Mouse (Mus musculus): ENCODE measurements around the gene Bbx. TPM values are rescaled to one million over a fixed set of nuclear protein-coding genes. Genes with fewer than 3 reads are reported as not detected.

The Bbx gene
- total and polyA plus RNA-seq, 3 experiments: 3.6 to 14.7 (median 13.4) TPM

- Histone ChIP-seq H3K4me1 (ENCODE audit: control insufficient read depth, insufficient read depth, low read length) (no peaks in the 10 kb centered on the region), H3K79me2 (replicated peaks; ENCODE audit: control insufficient read depth, insufficient read depth, low read length) (no peaks in the 10 kb centered on the region), H3K27me3 (ENCODE audit: control insufficient read depth, insufficient read depth, low read length) (no peaks in the 10 kb centered on the region), H3K36me3 (ENCODE audit: control insufficient read depth, insufficient read depth, low read length) (no peaks in the 10 kb centered on the region), H3K9ac (ENCODE audit: low read depth, low read length) (no peak overlapping the region), H3K4me3 (no peak overlapping the region), H3K27ac (no peak overlapping the region)
- intact Hi-C loops (cut with DNase I): no loop called here
- no peak for DNase-seq
- 72% methylated on average over 16 of the region's 16 CpGs for WGBS
- no peak for TF ChIP-seq CTCF (IDR thresholded peaks at IDR 0.05)
- no peak for TF ChIP-seq POLR2A (IDR thresholded peaks at IDR 0.05; ENCODE audit: insufficient read depth, low read depth, low read length)
- no peak for TF ChIP-seq EP300 (IDR thresholded peaks at IDR 0.05; ENCODE audit: insufficient read depth, low read depth, low read length)
Measured at GRCm38 (mm10) chr16:50167231-50167982, 264.8 kb downstream of the Bbx start.

GRCm38 (mm10) chr16:50160418-50161271, 271.5 kb downstream of the Bbx start:
- TF ChIP-seq EP300 (IDR thresholded peaks at IDR 0.05; ENCODE audit: insufficient read depth, low read depth, low read length): no peak
- TF ChIP-seq CTCF (IDR thresholded peaks at IDR 0.05): no peak
- TF ChIP-seq POLR2A (IDR thresholded peaks at IDR 0.05; ENCODE audit: insufficient read depth, low read depth, low read length): no peak
- H3K79me2 ChIP-seq (replicated peaks; ENCODE audit: control insufficient read depth, insufficient read depth, low read length): no peaks in the 10 kb centered on the region
- no peaks in the 10 kb centered on the region for H3K4me1 ChIP-seq (ENCODE audit: control insufficient read depth, insufficient read depth, low read length)
- DNase-seq: no peak
- H3K27me3 ChIP-seq (ENCODE audit: control insufficient read depth, insufficient read depth, low read length): no peaks in the 10 kb centered on the region
- H3K4me3 ChIP-seq: no peak overlapping the region
- no peak overlapping the region for H3K27ac ChIP-seq
- intact Hi-C loops (cut with DNase I): no loop called here
- no peaks in the 10 kb centered on the region for H3K36me3 ChIP-seq (ENCODE audit: control insufficient read depth, insufficient read depth, low read length)
- H3K9ac ChIP-seq (ENCODE audit: low read depth, low read length): no peak overlapping the region
- 92% methylated on average over 11 of the region's 11 CpGs for WGBS

- no peak overlapping the region for H3K4me3 ChIP-seq
- no peak overlapping the region for H3K9ac ChIP-seq (ENCODE audit: low read depth, low read length)
- no peaks in the 10 kb centered on the region for H3K36me3 ChIP-seq (ENCODE audit: control insufficient read depth, insufficient read depth, low read length)
- H3K27ac ChIP-seq: no peak overlapping the region
- DNase-seq: no peak
- no peaks in the 10 kb centered on the region for H3K4me1 ChIP-seq (ENCODE audit: control insufficient read depth, insufficient read depth, low read length)
- 90% methylated on average over 5 of the region's 5 CpGs for WGBS
- no peaks in the 10 kb centered on the region for H3K27me3 ChIP-seq (ENCODE audit: control insufficient read depth, insufficient read depth, low read length)
- intact Hi-C loops (cut with DNase I): no loop called here
- no peak for TF ChIP-seq POLR2A (IDR thresholded peaks at IDR 0.05; ENCODE audit: insufficient read depth, low read depth, low read length)
- no peak for TF ChIP-seq EP300 (IDR thresholded peaks at IDR 0.05; ENCODE audit: insufficient read depth, low read depth, low read length)
- H3K79me2 ChIP-seq (replicated peaks; ENCODE audit: control insufficient read depth, insufficient read depth, low read length): no peaks in the 10 kb centered on the region
Measured at GRCm38 (mm10) chr16:50158546-50158945, 273.6 kb downstream of the Bbx start.

- TF ChIP-seq EP300 (IDR thresholded peaks at IDR 0.05; ENCODE audit: insufficient read depth, low read depth, low read length): no peak
- TF ChIP-seq POLR2A (IDR thresholded peaks at IDR 0.05; ENCODE audit: insufficient read depth, low read depth, low read length): no peak
- no peak for TF ChIP-seq CTCF (IDR thresholded peaks at IDR 0.05)
- no peaks in the 10 kb centered on the region for H3K79me2 ChIP-seq (replicated peaks; ENCODE audit: control insufficient read depth, insufficient read depth, low read length)
- no peaks in the 10 kb centered on the region for H3K4me1 ChIP-seq (ENCODE audit: control insufficient read depth, insufficient read depth, low read length)
- WGBS: 81% methylated on average over 4 of the region's 4 CpGs
- H3K36me3 ChIP-seq (ENCODE audit: control insufficient read depth, insufficient read depth, low read length): no peaks in the 10 kb centered on the region
- H3K27ac ChIP-seq: no peak overlapping the region
- no peak for DNase-seq
- no peak overlapping the region for H3K9ac ChIP-seq (ENCODE audit: low read depth, low read length)
- intact Hi-C loops (cut with DNase I): no loop called here
- no peak overlapping the region for H3K4me3 ChIP-seq
- no peaks in the 10 kb centered on the region for H3K27me3 ChIP-seq (ENCODE audit: control insufficient read depth, insufficient read depth, low read length)
Measured at GRCm38 (mm10) chr16:50149606-50150005, 282.6 kb downstream of the Bbx start.

- no peaks in the 10 kb centered on the region for H3K79me2 ChIP-seq (replicated peaks; ENCODE audit: control insufficient read depth, insufficient read depth, low read length)
- no peak for DNase-seq
- no peaks in the 10 kb centered on the region for H3K27me3 ChIP-seq (ENCODE audit: control insufficient read depth, insufficient read depth, low read length)
- no peaks in the 10 kb centered on the region for H3K36me3 ChIP-seq (ENCODE audit: control insufficient read depth, insufficient read depth, low read length)
- no peak overlapping the region for H3K27ac ChIP-seq
- intact Hi-C loops (cut with DNase I): no loop called here
- H3K9ac ChIP-seq (ENCODE audit: low read depth, low read length): no peak overlapping the region
- WGBS: 76% methylated on average over 2 of the region's 2 CpGs
- TF ChIP-seq EP300 (IDR thresholded peaks at IDR 0.05; ENCODE audit: insufficient read depth, low read depth, low read length) (no peak), CTCF (IDR thresholded peaks at IDR 0.05) (no peak), POLR2A (IDR thresholded peaks at IDR 0.05; ENCODE audit: insufficient read depth, low read depth, low read length) (no peak)
- no peaks in the 10 kb centered on the region for H3K4me1 ChIP-seq (ENCODE audit: control insufficient read depth, insufficient read depth, low read length)
- no peak overlapping the region for H3K4me3 ChIP-seq
Measured at GRCm38 (mm10) chr16:50147900-50148299, 284.3 kb downstream of the Bbx start.

Other genes starting within 250 kb of the Bbx start
- not detected for gene Ccdc54, start 158.8 kb upstream of the Bbx start, total RNA-seq (2021)
- 0.14 and 0.20 TPM in 2 replicates for gene Ccdc54, start 158.8 kb upstream of the Bbx start, polyA plus RNA-seq (2012; rRNA removed)